Mouse (Mus musculus): ENCODE data around the gene Pnliprp2. TPM values are rescaled to one million over a fixed set of nuclear protein-coding genes. Genes with fewer than 3 reads are reported as not detected.

Gene Pnliprp2
- polyA plus RNA-seq, 1 experiment, result 0.04 TPM

DNA sequence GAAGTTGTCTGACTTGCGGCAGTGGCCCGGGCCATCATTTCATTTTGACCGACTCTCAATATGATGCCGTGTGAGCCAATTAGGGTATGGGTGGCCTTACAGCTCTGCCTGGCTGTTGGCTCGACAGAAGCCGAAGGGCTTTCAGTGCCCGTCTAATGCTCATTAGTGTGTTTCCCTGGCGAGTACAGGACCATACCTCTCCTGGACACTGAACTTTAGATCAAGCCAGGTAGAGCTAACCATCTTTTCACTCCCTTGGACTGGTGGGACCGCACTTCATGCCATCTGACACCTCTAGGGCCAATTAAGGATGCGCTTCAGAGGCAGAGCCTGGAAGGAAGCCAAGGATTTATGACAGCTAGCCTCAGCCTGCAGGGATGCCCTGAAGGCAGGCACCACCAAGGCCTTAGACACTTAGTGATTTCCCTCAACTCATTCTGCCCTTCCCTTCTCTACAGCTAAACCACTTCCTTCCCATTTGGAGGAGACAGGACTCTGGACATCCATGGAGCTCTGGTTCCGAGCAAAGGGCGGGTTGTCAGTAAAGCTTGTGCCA lies 35.7 kb downstream of the Pnliprp2 start:
- DNase-seq (ENCODE audit: low spot score), result no peak

- DNase-seq (ENCODE audit: low spot score), result no peak
These were observed 45.8 kb downstream of the Pnliprp2 start for GRCm38 (mm10) chr19:58805191-58805779.

DNA sequence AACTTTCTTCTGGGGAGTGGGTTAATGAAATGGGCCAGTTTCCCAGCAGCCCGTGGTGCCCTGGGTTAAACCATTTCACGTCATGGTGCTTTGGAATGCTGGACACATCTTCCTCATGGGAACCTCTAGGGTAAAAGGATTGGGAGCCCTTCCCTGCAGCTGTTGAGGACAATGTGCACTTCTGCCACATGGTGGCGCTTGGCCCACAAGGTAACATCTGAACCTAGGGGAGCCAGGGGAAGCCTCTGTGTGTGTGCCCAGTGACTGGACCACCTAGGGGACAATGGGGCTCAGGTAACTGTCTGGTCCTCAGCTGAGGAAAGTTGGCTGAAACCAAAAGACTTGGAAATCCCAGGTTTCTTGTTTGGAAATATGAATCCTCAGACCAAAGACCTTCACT lies 46.8 kb downstream of the Pnliprp2 start:
- DNase-seq (ENCODE audit: low spot score), result peak; percentile 46

DNA sequence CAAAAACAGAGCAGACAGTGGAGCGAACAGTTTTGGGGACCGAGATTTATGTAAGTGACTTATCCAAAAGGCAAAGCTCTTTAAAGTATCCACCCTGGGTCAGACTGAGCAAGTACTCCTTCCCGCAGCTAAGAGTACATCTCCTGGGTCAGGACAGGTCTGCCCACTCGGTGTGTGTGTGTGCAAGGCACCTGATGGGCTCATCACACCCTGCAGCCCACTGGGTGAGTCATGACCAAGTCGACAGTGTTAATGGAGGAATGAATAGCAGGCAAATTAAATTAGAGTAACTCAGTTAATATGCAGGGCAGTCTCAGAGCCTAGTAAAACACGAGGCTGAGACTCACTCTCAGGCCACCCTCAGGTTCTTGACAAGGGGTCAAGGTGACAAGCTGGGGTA lies 49.3 kb downstream of the Pnliprp2 start:
- no peak for DNase-seq (ENCODE audit: low spot score)

GRCm38 (mm10) chr19:58810536-58810935 lies 51.0 kb downstream of the Pnliprp2 start:
- DNase-seq (ENCODE audit: low spot score), result no peak

GRCm38 (mm10) chr19:58815179-58815922 lies 55.8 kb downstream of the Pnliprp2 start:
- DNase-seq (ENCODE audit: low spot score), result no peak

DNA sequence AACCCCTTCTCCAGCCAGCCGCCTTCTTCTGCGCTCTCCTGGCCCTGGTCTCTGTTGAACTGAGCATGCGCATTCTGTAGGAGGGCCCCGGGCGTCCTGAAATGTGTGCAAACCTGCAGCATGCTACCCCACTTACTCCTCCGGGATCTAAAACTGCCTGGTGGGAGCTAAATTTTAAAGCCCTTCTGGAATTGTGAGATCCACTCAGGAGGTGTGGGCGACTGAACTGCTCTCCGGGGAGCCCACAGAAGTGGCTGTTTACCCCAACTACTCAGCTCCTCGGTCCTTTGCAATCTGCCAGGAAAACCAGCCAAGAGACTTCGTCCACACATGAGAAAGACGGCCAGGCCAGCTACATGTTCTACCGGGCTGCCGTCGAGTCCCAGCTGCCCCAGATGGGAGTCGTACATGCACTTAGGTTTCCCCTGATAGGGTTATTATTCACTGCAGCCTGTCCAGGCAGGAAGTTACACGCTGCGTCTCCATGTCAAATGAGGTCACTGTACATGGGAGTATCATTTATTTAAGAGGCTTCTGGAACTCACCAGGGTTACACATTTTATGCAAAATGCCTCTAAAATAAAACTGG lies 57.0 kb downstream of the Pnliprp2 start:
- DNase-seq (ENCODE audit: low spot score), result no peak

GRCm38 (mm10) chr19:58817398-58817797 lies 57.9 kb downstream of the Pnliprp2 start:
- DNase-seq (ENCODE audit: low spot score), result no peak

DNA sequence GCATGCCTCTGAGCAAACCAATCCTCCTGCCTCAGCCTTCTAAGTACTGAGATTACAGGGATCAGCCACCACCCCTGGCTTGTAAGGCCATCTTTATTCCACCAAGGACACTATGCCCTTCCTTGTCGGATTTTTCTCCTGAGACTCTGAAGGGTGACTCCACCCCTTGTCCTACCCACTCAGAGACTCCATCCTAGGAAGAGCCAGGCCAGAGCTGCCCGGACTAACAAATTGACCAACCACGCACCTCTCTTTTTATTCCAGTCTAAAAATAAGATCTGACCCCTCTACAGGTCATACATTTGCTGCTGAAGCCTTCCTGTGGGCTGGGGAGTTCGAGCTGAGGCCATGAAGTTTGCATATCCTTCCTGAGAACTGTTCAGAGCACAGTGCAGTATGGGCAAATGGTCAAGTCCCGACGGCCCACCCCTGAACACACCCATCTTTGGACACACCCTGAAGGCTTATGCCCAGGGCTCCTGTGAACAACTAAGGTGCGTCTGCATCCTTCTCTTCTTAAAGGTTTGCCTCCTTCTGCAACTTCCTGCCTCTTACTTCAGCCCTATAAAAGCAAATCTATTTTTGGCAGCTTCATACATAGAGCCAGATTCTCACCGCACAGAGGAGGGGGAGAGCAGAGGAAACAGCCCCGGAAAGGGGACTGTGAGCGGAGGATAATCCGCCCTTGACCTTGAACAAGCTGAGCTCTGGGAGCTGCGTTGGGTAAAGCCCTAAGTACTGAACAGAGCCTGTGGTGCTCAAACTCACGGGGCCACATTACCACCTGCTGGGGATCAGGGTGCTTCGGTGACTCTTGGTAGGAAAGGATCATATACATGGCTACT lies 59.3 kb downstream of the Pnliprp2 start:
- DNase-seq (ENCODE audit: low spot score), result no peak

DNA sequence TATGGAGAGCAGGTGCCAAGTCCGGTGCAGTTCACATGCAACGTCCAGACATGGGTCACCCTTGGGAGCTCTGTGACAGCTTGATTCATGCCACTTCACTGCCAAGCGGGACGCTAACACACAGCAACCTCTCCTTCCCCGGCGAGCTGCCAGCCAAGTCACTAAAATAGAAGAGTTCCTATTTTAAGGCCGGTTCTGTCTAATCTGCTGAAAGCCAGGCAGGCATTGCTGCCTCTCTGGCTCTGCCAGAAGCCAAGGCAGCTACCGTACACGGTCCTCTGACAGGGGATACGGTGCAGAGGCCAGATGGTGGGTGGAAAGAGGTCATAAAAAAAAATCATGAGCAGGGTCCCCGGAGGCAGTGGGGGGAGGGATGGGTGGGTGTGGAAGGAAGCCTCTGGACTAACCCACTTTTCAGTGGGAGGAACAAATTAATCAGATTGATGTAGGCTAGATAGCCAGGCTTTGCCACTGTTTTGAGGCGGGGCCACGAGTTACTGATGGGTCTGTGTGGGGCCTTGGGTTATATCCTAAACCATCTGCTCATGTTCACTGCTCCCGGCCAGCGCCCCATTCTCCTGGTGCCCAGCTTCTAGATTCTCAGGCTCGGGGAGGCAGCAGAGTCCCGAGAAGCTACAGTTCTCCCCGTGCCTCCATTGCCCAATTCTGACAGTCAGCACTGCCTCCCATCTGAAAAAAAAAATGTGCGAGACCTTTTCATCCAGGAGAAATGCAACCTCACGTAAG lies 63.1 kb downstream of the Pnliprp2 start:
- no peak for DNase-seq (ENCODE audit: low spot score)

GRCm38 (mm10) chr19:58823301-58823700 lies 63.8 kb downstream of the Pnliprp2 start:
- DNase-seq (ENCODE audit: low spot score), result no peak

GRCm38 (mm10) chr19:58824316-58824715 lies 64.8 kb downstream of the Pnliprp2 start:
- no peak for DNase-seq (ENCODE audit: low spot score)

Other genes with a start within 250 kb of the Pnliprp2 start
- not detected in 2 replicates for gene Ccdc172, start 247.7 kb upstream of the Pnliprp2 start, polyA plus RNA-seq (2012; rRNA removed)
- gene Pnlip, start 107.2 kb upstream of the Pnliprp2 start, polyA plus RNA-seq (2012; rRNA removed), result 0.10 and 0.66 TPM in 2 replicates
- gene Pnliprp1, start 30.8 kb upstream of the Pnliprp2 start, polyA plus RNA-seq (2012; rRNA removed), result 0.18 TPM in 1 of 2 replicates, not detected in the other
- gene 1700019N19Rik, start 34.7 kb downstream of the Pnliprp2 start, polyA plus RNA-seq (2012; rRNA removed), result 1.7 and 2.9 TPM in 2 replicates
- gene Eno4, start 183.7 kb downstream of the Pnliprp2 start, polyA plus RNA-seq (2012; rRNA removed), result 0.06 and 0.07 TPM in 2 replicates
- gene Hspa12a, start 183.9 kb downstream of the Pnliprp2 start, polyA plus RNA-seq (2012; rRNA removed), result 11.5 and 13.9 TPM in 2 replicates

Data from urinary bladder, adult 2 months (tissue).